ENCODE assay signal across 25 mouse cellular contexts in the genomic region with DNA sequence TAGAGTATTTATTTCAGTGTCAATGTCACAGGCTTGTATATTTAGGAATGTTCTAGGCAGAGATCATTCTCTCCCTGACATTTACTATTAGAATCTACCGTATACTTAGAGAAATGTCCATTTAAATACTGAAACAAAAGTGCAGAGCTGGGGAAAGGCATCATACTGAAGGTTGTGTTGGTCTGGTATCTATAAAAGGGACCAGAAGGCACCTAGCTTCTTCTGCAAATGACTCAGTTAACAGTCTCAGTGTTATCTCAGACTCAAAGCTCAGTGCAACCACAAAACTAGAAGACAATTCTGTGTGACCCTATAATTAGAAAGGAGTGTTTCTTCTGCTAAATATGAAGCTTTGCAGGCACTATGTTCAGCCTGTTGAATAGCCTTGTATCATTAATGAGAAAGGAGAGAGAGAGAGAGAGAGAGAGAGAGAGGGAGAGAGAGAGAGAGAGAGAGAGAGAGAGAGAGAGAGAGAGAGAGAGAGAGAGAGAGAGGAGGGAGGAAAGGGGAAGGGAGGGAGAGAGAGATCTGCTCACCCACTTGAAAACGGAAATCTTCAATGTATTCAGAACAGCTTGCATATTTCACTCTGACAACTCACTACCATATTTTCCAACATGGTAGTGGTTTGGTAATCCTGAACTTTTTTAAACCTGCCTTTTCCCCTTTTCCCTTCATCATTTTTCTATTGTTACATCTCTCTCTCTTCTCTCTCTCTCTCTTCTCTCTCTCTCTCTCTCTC. TPM values are rescaled to one million over a fixed set of nuclear protein-coding genes. Genes with fewer than 3 reads are reported as not detected.
DNase-seq lines count a peak whose midpoint lies in the region; ATAC-seq and TF ChIP-seq lines count a peak whose summit lies in the region.
"Had no signal": no experiment of that assay in that cellular context is flagged by ENCODE, and none has a peak within 500 bp of the region (broad histone marks: within the 10 kb centered on the region; RNA-seq: fewer than 3 reads in every experiment).

Gene Gpr174 (plus strand): TSS at position 393 of the 742 bp plus-strand sequence.

- DNase-seq in thymus, postnatal 0 days (ENCODE audit: low spot score): peak; percentile 7
- no peak for DNase-seq in thymus, adult 18-20 months
- DNase-seq in left cerebral cortex, adult 2 months (ENCODE audit: extremely low spot score in 1 of 2, low spot score in 2 of 2): no peak
- no peak for DNase-seq in lung, postnatal 14 days
- DNase-seq in lung, postnatal 10 days: no peak
- DNase-seq: adrenal gland, adult 8-10 months; B cell, adult 2 months; cerebellum, adult 11 months; cerebellum, postnatal 25 days; forebrain, postnatal 0 days; gastrocnemius, postnatal 36 days; kidney, adult 18-20 months; layer of hippocampus, postnatal 36 days; thymus, postnatal 14 days had no signal

- TF ChIP-seq CTCF in left cerebral cortex, adult 2 months (IDR thresholded peaks at IDR 0.05): no peak

- no peak within 1 kb of the TSS for H3K4me3 ChIP-seq in left cerebral cortex, adult 2 months
- H3K4me3 ChIP-seq: embryonic facial prominence, embryonic 15.5 days; layer of hippocampus, adult 2 months; neural tube, embryonic 12.5 days; stomach, embryonic 15.5 days had no signal

- no peak within 1 kb of the TSS for H3K27ac ChIP-seq in left cerebral cortex, adult 2 months
- H3K27ac ChIP-seq: embryonic facial prominence, embryonic 15.5 days; kidney, postnatal 0 days; layer of hippocampus, adult 2 months; liver, embryonic 14.5 days; neural tube, embryonic 12.5 days; stomach, embryonic 15.5 days had no signal

- peak; percentile 30 for ATAC-seq in activated CD4-positive, CD25-positive, alpha-beta regulatory T cell, adult 4 months
- peak; percentile 81 for ATAC-seq in megakaryocyte-erythroid progenitor cell, adult 5-6 weeks (replicated peaks; ENCODE audit: low FRiP score, low TSS enrichment, poor library complexity, severe bottlenecking)
- ATAC-seq: forebrain, postnatal 0 days; hindbrain, embryonic 16.5 days; midbrain, embryonic 16.5 days had no signal

- intact Hi-C loops in left cerebral cortex, adult 2 months (cut with DNase I): no loop called here

RNA-seq across cellular contexts. Expression of gene Gpr174, which starts in this region (rescaled TPM):
- 7.8 and 10.2 TPM in 2 replicates for polyA plus RNA-seq in thymus, postnatal 0 days (2015; fragmentation: Nextera tagmentation; extraction: Ambion mirVana)
- 10 to 100 TPM; 68.5 to 85.2 TPM for polyA plus RNA-seq in activated CD4-positive, CD25-positive, alpha-beta regulatory T cell, adult 4 months (2017; shearing (Covaris generic))
- 0.22 and 0.42 TPM in 2 replicates for total RNA-seq in megakaryocyte-erythroid progenitor cell, adult 5-6 weeks (2014; fragmentation: Nextera tagmentation)
- 0.50 and 1.2 TPM in 2 replicates for total RNA-seq in megakaryocyte-erythroid progenitor cell, adult 5-6 weeks (2017)
- total RNA-seq in left cerebral cortex, adult 2 months (2021): not detected
- total RNA-seq: layer of hippocampus, adult 2 months; layer of hippocampus, postnatal 36 days; left cerebral cortex, postnatal 25 days had no signal
- polyA plus RNA-seq: hindbrain, embryonic 16.5 days; kidney, postnatal 0 days had no signal
